Mouse (Mus musculus): ENCODE data around the gene Cbfa2t3.
"Not testable (repeated sequence)": the region's sequence is repeated elsewhere in the genome, so short reads cannot be mapped to it uniquely, and the experiment has no call there.

The Cbfa2t3 gene

GRCm38 (mm10) chr8:122638601-122639000, 60.3 kb downstream of the Cbfa2t3 start:
- DNase-seq (ENCODE audit: low spot score), result no peak

GRCm38 (mm10) chr8:122637230-122637629, 61.7 kb downstream of the Cbfa2t3 start:
- no peak for DNase-seq (ENCODE audit: low spot score)

GRCm38 (mm10) chr8:122636803-122637175, 62.1 kb downstream of the Cbfa2t3 start:
- DNase-seq (ENCODE audit: low spot score), result no peak

- DNase-seq (ENCODE audit: low spot score), result no peak
These were observed 62.8 kb downstream of the Cbfa2t3 start for GRCm38 (mm10) chr8:122635878-122636802.

- no peak for DNase-seq (ENCODE audit: low spot score)
These were observed 65.7 kb downstream of the Cbfa2t3 start for GRCm38 (mm10) chr8:122633205-122633604.

- DNase-seq (ENCODE audit: low spot score), result not testable (repeated sequence)
These were observed 66.8 kb downstream of the Cbfa2t3 start for GRCm38 (mm10) chr8:122632134-122632533.

GRCm38 (mm10) chr8:122630696-122631095, 68.2 kb downstream of the Cbfa2t3 start:
- DNase-seq (ENCODE audit: low spot score), result no peak

GRCm38 (mm10) chr8:122629388-122629787, 69.5 kb downstream of the Cbfa2t3 start:
- DNase-seq (ENCODE audit: low spot score), result no peak

GRCm38 (mm10) chr8:122626896-122627295, 72.0 kb downstream of the Cbfa2t3 start:
- no peak for DNase-seq (ENCODE audit: low spot score)

GRCm38 (mm10) chr8:122625811-122626210, 73.1 kb downstream of the Cbfa2t3 start:
- DNase-seq (ENCODE audit: low spot score), result no peak

- DNase-seq (ENCODE audit: low spot score), result no peak
These were observed 74.3 kb downstream of the Cbfa2t3 start for GRCm38 (mm10) chr8:122624653-122625052.

- DNase-seq (ENCODE audit: low spot score), result no peak
These were observed 74.9 kb downstream of the Cbfa2t3 start for GRCm38 (mm10) chr8:122623844-122624642.

- DNase-seq (ENCODE audit: low spot score), result no peak
These were observed 76.2 kb downstream of the Cbfa2t3 start, which contains the start of gene Pabpn1l for GRCm38 (mm10) chr8:122622727-122623126. Pabpn1l (minus strand) TSS chr8:122622739.

- DNase-seq (ENCODE audit: low spot score), result no peak
These were observed 78.5 kb downstream of the Cbfa2t3 start for GRCm38 (mm10) chr8:122620446-122620845.

GRCm38 (mm10) chr8:122618660-122619378, 80.1 kb downstream of the Cbfa2t3 start:
- DNase-seq (ENCODE audit: low spot score), result no peak

- peak; percentile 80 for DNase-seq (ENCODE audit: low spot score)
These were observed 80.9 kb downstream of the Cbfa2t3 start for GRCm38 (mm10) chr8:122617947-122618546.

- DNase-seq (ENCODE audit: low spot score), result no peak
These were observed 82.6 kb downstream of the Cbfa2t3 start for GRCm38 (mm10) chr8:122616181-122616905.

GRCm38 (mm10) chr8:122611295-122612133, 87.4 kb downstream of the Cbfa2t3 start, which contains the start of the genes Galns and Trappc2l:
Galns (minus strand) TSS chr8:122611463.
Trappc2l (plus strand) TSS chr8:122611640.
- DNase-seq (ENCODE audit: low spot score), result peak; percentile 94

- DNase-seq (ENCODE audit: low spot score), result no peak
These were observed 88.2 kb downstream of the Cbfa2t3 start for GRCm38 (mm10) chr8:122610612-122611277.
